Mouse (Mus musculus) hindbrain, embryonic 10.5 days (tissue): ENCODE data around the gene Olfr224. TPM values are rescaled to one million over a fixed set of nuclear protein-coding genes. Genes with fewer than 3 reads are reported as not detected.
"Not testable (repeated sequence)": the region's sequence is repeated elsewhere in the genome, so short reads cannot be mapped to it uniquely, and the experiment has no call there.

ENCODE experiments used
- DNase-seq: peaks from one replicate; pipeline ENCODE4 v3.0.0-alpha.2; 2017; ENCODE audit warnings: low spot score
- H3K27ac ChIP-seq: fragments of 300-500 bp; sonication (generic); 2 replicates; pipeline ENCODE4 v1.5.1; 2016; ENCODE audit warnings: mild to moderate bottlenecking, moderate library complexity
- H3K27me3 ChIP-seq: fragments of 300-500 bp; sonication (generic); 2 replicates; pipeline ENCODE4 v1.6.1; 2016; ENCODE audit warnings: mild to moderate bottlenecking; ENCODE audit not compliant: poor library complexity, insufficient read depth, severe bottlenecking
- H3K36me3 ChIP-seq: fragments of 300-500 bp; sonication (generic); 2 replicates; pipeline ENCODE4 v1.6.1; 2016; ENCODE audit warnings: mild to moderate bottlenecking, moderate library complexity
- H3K4me1 ChIP-seq: fragments of 300-500 bp; sonication (generic); replicated peaks from 2 replicates; pipeline ENCODE4 v1.6.1; 2016; ENCODE audit warnings: mild to moderate bottlenecking
- H3K4me3 ChIP-seq: fragments of 300-500 bp; sonication (generic); 2 replicates; pipeline ENCODE4 v1.5.1; 2016; ENCODE audit warnings: mild to moderate bottlenecking, moderate library complexity
- H3K9me3 ChIP-seq: fragments of 300-500 bp; sonication (generic); 2 replicates; pipeline ENCODE4 v1.6.1; 2016; ENCODE audit warnings: mild to moderate bottlenecking, moderate library complexity
- WGBS: fragments of 180-500 bp; shearing (Covaris S2); methylation state at CpG from one replicate; pipeline ENCODE4 v1.1.7; 2016; 5-methylcytosine and 5-hydroxymethylcytosine counted together
- polyA plus RNA-seq: library from polyadenylated mRNA; unstranded; fragments of >200 nt; fragmentation: Nextera tagmentation; extraction: Ambion mirVana; gene quantifications from 2 replicates; pipeline ENCODE4 v1.2.1, GENCODE M21; 2016

Gene Olfr224
- polyA plus RNA-seq, 1 experiment from 2014 or later = not detected

DNA sequence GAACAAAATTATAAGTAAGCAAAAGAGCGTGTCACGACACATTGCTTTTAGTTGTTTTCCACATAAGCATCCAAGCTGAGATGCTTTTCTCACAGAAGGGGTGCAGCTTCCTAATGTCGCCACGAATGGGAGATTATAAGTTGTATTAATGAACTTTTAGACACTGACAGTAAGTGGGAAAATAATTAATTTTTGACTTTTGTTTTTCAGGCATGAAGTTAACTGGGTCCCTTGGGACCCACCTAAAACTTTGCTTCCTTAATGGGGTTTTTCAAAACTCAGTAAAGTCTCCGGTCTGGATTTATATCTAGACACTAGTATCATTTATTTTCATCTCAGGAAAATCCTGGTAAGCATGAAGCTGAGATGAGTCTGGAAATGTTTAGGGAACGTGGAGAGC lies 24.5 kb upstream of the Olfr224 start, which contains the start of gene Olfr324:
Gene Olfr324 (plus strand): TSS at position 301 of the 400 bp plus-strand sequence.
- 87% methylated on average over 6 of the region's 6 CpGs for WGBS
- no peak within 1 kb of the TSS for H3K4me3 ChIP-seq
- no peaks in the 10 kb centered on the region for H3K9me3 ChIP-seq
- H3K36me3 ChIP-seq = no peaks in the 10 kb centered on the region
- H3K4me1 ChIP-seq = no peaks in the 10 kb centered on the region
- H3K27me3 ChIP-seq = no peaks in the 10 kb centered on the region
- no peak for DNase-seq
- H3K27ac ChIP-seq = no peak within 1 kb of the TSS

DNA sequence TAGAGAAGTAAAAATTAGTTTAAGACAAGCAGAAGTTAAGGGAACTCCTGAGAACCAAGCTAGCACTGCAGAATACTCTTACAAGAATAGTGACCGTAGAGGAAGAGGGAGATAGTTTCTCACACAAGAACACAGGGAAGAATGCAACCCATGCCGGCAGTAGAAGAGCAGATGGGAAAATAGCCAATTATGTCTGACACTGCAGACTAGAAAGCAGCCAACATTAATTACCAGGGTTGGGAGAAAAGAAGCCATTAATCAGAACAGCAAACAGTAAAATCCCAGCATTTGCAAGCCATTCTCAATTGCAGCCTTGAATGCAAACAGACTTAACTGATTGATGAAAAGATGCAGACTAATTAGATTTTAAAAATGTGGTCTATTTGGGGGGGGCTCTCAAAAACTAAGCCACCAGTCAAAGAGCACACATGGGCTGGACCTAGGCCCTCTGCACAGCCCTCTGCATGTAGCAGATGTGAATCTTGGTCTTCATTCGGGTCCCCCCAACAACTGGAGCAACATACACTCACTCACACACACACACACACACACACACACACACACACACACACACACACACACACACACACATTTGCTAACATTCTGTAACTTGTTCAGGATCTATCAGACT lies 18.4 kb upstream of the Olfr224 start:
- DNase-seq = no peak
- H3K9me3 ChIP-seq = no peaks in the 10 kb centered on the region
- H3K4me3 ChIP-seq = no peak overlapping the region
- no peaks in the 10 kb centered on the region for H3K4me1 ChIP-seq
- no peaks in the 10 kb centered on the region for H3K27me3 ChIP-seq
- H3K36me3 ChIP-seq = no peaks in the 10 kb centered on the region
- 77% methylated on average over 3 of the region's 3 CpGs for WGBS
- no peak overlapping the region for H3K27ac ChIP-seq

DNA sequence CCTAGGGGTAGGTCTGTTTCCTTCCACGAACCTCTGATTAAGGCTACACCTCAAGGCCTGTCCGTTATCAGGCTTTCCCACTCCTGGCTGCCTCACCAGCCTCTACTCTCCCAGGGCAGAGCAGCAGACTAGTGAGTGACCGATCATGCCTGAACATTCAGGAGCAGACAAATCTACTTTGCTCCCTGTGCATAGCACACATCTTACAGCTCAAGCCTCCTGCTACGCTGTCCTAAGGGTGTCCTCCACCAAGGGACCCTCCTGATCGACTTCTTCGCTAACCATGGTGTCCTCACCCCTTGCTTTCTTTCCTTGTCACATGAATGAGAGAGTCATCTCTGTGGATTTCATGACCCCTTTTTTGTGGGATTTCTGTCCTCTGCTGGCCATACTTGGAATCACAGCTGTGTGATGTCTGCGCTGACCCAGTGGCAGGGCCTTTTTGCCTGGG lies 17.6 kb upstream of the Olfr224 start:
- H3K36me3 ChIP-seq = no peaks in the 10 kb centered on the region
- H3K27ac ChIP-seq = peak overlapping the region; percentile 29; the same call in 1 of the 2 replicates
- 77% methylated on average over 7 of the region's 7 CpGs for WGBS

GRCm38 (mm10) chr11:58578636-58579035 lies 8.3 kb upstream of the Olfr224 start:
- Histone ChIP-seq H3K36me3 (no peaks in the 10 kb centered on the region), H3K4me3 (no peak overlapping the region), H3K4me1 (no peaks in the 10 kb centered on the region), H3K27ac (no peak overlapping the region), H3K27me3 (no peaks in the 10 kb centered on the region), H3K9me3 (no peaks in the 10 kb centered on the region)
- 85% methylated on average over 8 of the region's 8 CpGs for WGBS
- no peak for DNase-seq

More for the DNA sequence above, 17.6 kb upstream of the Olfr224 start:
- H3K4me1 ChIP-seq = no peaks in the 10 kb centered on the region
- H3K9me3 ChIP-seq = no peaks in the 10 kb centered on the region
- H3K27me3 ChIP-seq = no peaks in the 10 kb centered on the region
- DNase-seq = peak; percentile 38
- no peak overlapping the region for H3K4me3 ChIP-seq

DNA sequence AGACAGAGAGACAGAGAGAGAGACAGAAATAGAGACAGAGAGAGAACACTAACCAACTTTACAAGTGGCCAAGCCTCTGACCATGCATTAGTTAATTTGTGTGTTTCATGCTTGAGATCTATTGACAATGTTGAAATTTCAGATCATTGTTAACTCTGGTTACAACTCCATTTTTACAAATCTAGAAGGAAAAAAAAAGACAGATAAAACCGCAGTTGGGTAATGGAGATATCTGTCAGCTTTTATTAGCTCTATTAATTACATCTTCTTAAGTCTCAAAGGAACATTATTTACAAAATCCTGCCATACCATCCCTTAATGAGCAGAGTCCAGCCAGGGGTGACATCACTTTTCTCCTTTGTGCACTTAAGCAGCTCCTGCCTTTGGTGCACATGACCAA lies 7.1 kb upstream of the Olfr224 start, which contains the start of gene Olfr325:
Gene Olfr325 (plus strand): TSS at position 301 of the 400 bp plus-strand sequence.
- DNase-seq = no peak
- H3K27me3 ChIP-seq = no peaks in the 10 kb centered on the region
- no peak within 1 kb of the TSS for H3K4me3 ChIP-seq
- H3K36me3 ChIP-seq = no peaks in the 10 kb centered on the region
- H3K9me3 ChIP-seq = no peaks in the 10 kb centered on the region
- no peaks in the 10 kb centered on the region for H3K4me1 ChIP-seq
- WGBS = 89% methylated on average over 1 of the region's 1 CpGs
- no peak within 1 kb of the TSS for H3K27ac ChIP-seq

DNA sequence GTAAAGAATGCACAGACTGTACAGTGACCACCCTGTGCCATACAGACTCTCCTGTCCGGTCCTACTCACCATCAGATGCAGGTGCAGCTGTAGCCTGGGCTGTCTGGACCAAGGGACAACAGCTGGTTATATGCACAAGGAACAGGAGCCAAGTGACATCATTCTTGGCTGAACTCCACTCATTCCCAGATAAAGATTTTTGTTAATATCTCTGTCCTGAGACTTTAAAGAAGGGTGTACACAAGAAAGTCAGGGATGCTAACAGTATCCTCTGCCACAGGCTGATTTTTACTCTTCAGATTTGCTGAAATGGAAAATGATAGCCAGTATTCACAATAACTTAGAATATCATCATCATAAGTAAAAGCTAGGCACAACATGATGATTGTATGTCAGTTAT lies 14.8 kb downstream of the Olfr224 start, which contains the start of gene Olfr328:
Gene Olfr328 (minus strand): TSS at position 101 of the 400 bp plus-strand sequence.
- Histone ChIP-seq H3K9me3 (no peaks in the 10 kb centered on the region), H3K27me3 (no peaks in the 10 kb centered on the region), H3K36me3 (no peaks in the 10 kb centered on the region), H3K4me3 (no peak within 1 kb of the TSS), H3K4me1 (no peaks in the 10 kb centered on the region), H3K27ac (no peak within 1 kb of the TSS)
- 86% methylated on average over 1 of the region's 1 CpGs for WGBS
- DNase-seq = no peak

- H3K36me3 ChIP-seq = no peaks in the 10 kb centered on the region
- H3K9me3 ChIP-seq = no peaks in the 10 kb centered on the region
- no peaks in the 10 kb centered on the region for H3K4me1 ChIP-seq
- no peak within 1 kb of the TSS for H3K27ac ChIP-seq
- WGBS = 85% methylated on average over 5 of the region's 5 CpGs
- no peak for DNase-seq
- H3K4me3 ChIP-seq = no peak within 1 kb of the TSS
- H3K27me3 ChIP-seq = no peaks in the 10 kb centered on the region
Measured at GRCm38 (mm10) chr11:58546322-58546721, 24.0 kb downstream of the Olfr224 start, which contains the start of gene Olfr329-ps. Gene Olfr329-ps, minus strand, starts transcription at chr11:58546422.

DNA sequence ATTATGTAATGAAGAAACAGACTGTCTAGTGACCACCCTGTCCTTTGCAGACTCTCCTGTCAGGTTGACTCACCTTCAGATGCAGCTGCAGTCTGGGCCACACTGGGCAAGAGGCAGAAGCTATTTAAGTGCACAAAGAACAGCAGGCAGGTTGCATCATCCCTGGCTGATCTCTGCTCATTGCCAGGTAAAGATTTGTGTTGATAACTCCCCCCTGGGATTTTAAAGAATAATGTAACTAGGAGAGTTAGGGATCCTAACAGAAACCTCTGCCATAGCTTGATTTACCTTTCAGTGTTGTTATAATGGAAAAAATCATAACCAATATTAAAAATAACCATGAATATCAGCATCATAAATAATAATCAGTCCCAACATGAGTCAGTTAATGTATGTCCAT lies 35.6 kb downstream of the Olfr224 start, which contains the start of gene Olfr330:
Gene Olfr330 (minus strand): TSS at position 101 of the 400 bp plus-strand sequence.
- H3K4me3 ChIP-seq, H3K27ac ChIP-seq, H3K36me3 ChIP-seq, DNase-seq, H3K27me3 ChIP-seq, H3K9me3 ChIP-seq, H3K4me1 ChIP-seq: not testable (repeated sequence)

DNA sequence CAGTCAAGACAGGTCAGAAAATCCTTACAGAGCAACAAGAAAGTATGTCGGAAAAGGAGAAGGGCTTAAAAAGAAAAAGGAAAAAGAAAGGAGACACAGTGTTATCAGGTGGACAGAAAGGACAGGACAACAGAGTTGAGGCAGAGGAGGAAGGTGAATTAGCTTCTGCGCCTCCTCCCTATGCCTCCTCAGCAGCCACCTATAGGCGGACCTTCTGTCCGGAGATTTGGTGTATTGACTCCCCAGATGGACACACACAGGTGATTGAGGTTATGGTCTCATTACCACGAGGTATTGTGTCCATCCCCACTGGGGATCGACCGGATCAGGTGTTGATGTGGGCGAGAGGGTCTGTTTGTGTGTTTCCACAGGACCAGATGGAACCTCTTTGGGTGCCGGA lies 50.6 kb downstream of the Olfr224 start:
- not testable (repeated sequence) for H3K27me3 ChIP-seq, H3K4me1 ChIP-seq, H3K9me3 ChIP-seq, H3K4me3 ChIP-seq, DNase-seq, H3K27ac ChIP-seq, H3K36me3 ChIP-seq
- WGBS = 89% methylated on average over 9 of the region's 9 CpGs

DNA sequence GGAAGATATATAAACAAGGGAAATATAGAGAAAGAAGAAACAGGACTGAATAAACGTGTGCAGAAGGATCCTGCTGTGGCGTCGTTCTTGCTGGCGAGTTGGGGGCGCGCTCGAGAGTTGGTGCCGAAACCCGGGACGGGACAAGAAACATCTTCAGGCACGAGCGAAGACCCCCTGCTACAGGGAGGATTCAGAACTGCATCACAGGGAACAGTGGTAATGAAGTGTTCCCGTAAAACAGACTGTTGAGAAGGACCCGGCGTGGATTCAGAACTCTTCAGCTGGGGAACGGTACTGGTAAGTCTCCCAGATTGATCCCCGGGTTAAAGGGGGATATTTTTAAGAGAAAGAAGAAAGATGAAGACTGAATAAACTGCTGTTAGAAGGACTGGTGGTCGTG lies 51.4 kb downstream of the Olfr224 start:
- H3K36me3 ChIP-seq, H3K9me3 ChIP-seq, DNase-seq, H3K27ac ChIP-seq, H3K4me3 ChIP-seq, H3K27me3 ChIP-seq, H3K4me1 ChIP-seq: not testable (repeated sequence)
- 97% methylated on average over 18 of the region's 18 CpGs for WGBS

Other genes with a start within 250 kb of the Olfr224 start
- gene Zfp672, start 240.2 kb downstream of the Olfr224 start, polyA plus RNA-seq = 28.4 and 30.4 TPM in 2 replicates
- 50.7 and 52.0 TPM in 2 replicates for gene Sh3bp5l, start 239.8 kb downstream of the Olfr224 start, polyA plus RNA-seq
- not detected in 2 replicates for gene Lypd8, start 191.5 kb downstream of the Olfr224 start, polyA plus RNA-seq
- not detected in 2 replicates for gene 1810065E05Rik, start 149.4 kb downstream of the Olfr224 start, polyA plus RNA-seq
- not detected in 2 replicates for gene Gm12253, start 138.0 kb downstream of the Olfr224 start, polyA plus RNA-seq
- gene Lypd9, start 117.6 kb downstream of the Olfr224 start, polyA plus RNA-seq = not detected in 2 replicates
- gene Olfr30, start 108.3 kb downstream of the Olfr224 start, polyA plus RNA-seq = not detected in 2 replicates
- gene Olfr332, start 78.0 kb downstream of the Olfr224 start, polyA plus RNA-seq = not detected in 2 replicates
- not detected in 2 replicates for gene Olfr331, start 68.0 kb downstream of the Olfr224 start, polyA plus RNA-seq
- gene Olfr330, start 35.7 kb downstream of the Olfr224 start, polyA plus RNA-seq = not detected in 2 replicates
- not detected in 2 replicates for gene Olfr329-ps, start 24.1 kb downstream of the Olfr224 start, polyA plus RNA-seq
- not detected in 2 replicates for gene Olfr328, start 14.9 kb downstream of the Olfr224 start, polyA plus RNA-seq
- gene Olfr325, start 7.2 kb upstream of the Olfr224 start, polyA plus RNA-seq = not detected in 2 replicates
- gene Olfr324, start 24.6 kb upstream of the Olfr224 start, polyA plus RNA-seq = not detected in 2 replicates
- gene 2210407C18Rik, start 45.5 kb upstream of the Olfr224 start, polyA plus RNA-seq = not detected in 2 replicates
- not detected in 2 replicates for gene Olfr323, start 59.9 kb upstream of the Olfr224 start, polyA plus RNA-seq
- gene Trim58, start 69.9 kb upstream of the Olfr224 start, polyA plus RNA-seq = 0.54 and 0.60 TPM in 2 replicates
- not detected in 2 replicates for gene Olfr322, start 88.2 kb upstream of the Olfr224 start, polyA plus RNA-seq
- not detected in 2 replicates for gene Olfr320, start 110.5 kb upstream of the Olfr224 start, polyA plus RNA-seq
- gene Olfr319, start 128.6 kb upstream of the Olfr224 start, polyA plus RNA-seq = not detected in 2 replicates
- not detected in 2 replicates for gene Olfr318, start 153.5 kb upstream of the Olfr224 start, polyA plus RNA-seq
- not detected in 2 replicates for gene Olfr317, start 168.7 kb upstream of the Olfr224 start, polyA plus RNA-seq
- gene Olfr316, start 182.2 kb upstream of the Olfr224 start, polyA plus RNA-seq = not detected in 2 replicates
- not detected in 2 replicates for gene Olfr315, start 202.6 kb upstream of the Olfr224 start, polyA plus RNA-seq
- gene Olfr314, start 212.4 kb upstream of the Olfr224 start, polyA plus RNA-seq = not detected in 2 replicates
- gene Fam183b, start 231.4 kb upstream of the Olfr224 start, polyA plus RNA-seq = 8.4 and 19.1 TPM in 2 replicates
- not detected in 2 replicates for gene Olfr313, start 244.4 kb upstream of the Olfr224 start, polyA plus RNA-seq